Mouse (Mus musculus): Measurements from ENCODE around the gene Vamp3.

DNA sequence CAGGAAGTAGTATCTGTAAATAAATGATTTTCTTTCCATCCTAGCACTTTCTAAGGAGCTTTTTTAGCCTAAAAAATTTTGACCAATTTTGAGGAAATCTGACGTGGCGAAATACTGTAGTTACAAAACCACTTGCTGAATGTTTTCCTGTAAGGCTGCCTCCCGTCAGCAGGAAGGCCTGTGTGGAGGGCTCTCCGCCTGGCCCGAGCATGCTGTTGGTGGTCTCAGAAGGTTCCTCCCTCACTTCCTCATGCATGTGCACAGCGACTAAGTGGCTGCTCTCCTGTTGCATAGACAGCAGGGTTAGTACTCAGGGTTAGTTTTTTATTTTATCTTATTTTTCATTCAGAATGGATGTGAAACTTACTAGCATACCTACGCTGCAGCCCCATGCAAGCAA lies 13.2 kb upstream of the Vamp3 start:
- no peak for TF ChIP-seq CTCF (IDR thresholded peaks at IDR 0.05; ENCODE audit: borderline replicate concordance, extremely low read depth, insufficient read depth, insufficient read length)
- no peak for TF ChIP-seq POLR2A (IDR thresholded peaks at IDR 0.05; ENCODE audit: borderline replicate concordance, extremely low read depth, insufficient read depth, insufficient read length, poor library complexity, severe bottlenecking)

All from brain, embryonic 14.5 days (tissue).